Mouse (Mus musculus): ENCODE data around the gene Tenm1. TPM values are rescaled to one million over a fixed set of nuclear protein-coding genes. Genes with fewer than 3 reads are reported as not detected.

Tenm1 gene
- total RNA-seq, 1 experiment from 2014 or later: not detected

Other genes with a start within 250 kb of the Tenm1 start
- not detected in 2 replicates for gene Tex13c1, start 162.0 kb upstream of the Tenm1 start, total RNA-seq (2017)